ENCODE assay signal across 17 mouse cellular contexts in genomic region chr13:99954902-99955590, GRCm38 (mm10). TPM values are rescaled to one million over a fixed set of nuclear protein-coding genes. Genes with fewer than 3 reads are reported as not detected.
DNase-seq lines count a peak whose midpoint lies in the region; ATAC-seq and TF ChIP-seq lines count a peak whose summit lies in the region.
"Had no signal": no experiment of that assay in that cellular context is flagged by ENCODE, and none has a peak within 500 bp of the region (broad histone marks: within the 10 kb centered on the region; RNA-seq: fewer than 3 reads in every experiment).

No protein-coding gene starts in this region.

- 98% methylated on average over 5 of the region's 5 CpGs for WGBS in forebrain, postnatal 0 days
- 98% methylated on average over 5 of the region's 5 CpGs for WGBS in forebrain, embryonic 14.5 days
- 82% methylated on average over 5 of the region's 5 CpGs for WGBS in kidney, adult 2 months

- CTCF ChIA-PET in Patski (lab: Charles Lee), result interaction anchor here (1.4 to 1.6 kb wide), 2 partner anchors 12 to 96 kb away, joined by 4 to 5 read pairs; no protein-coding TSS in a partner anchor

- 0 out of 2 replicates have a peak, but pooled peaks have one; percentile 7 for TF ChIP-seq CTCF in forebrain, postnatal 0 days (IDR thresholded peaks at IDR 0.05; ENCODE audit: low read depth)
- no peak for TF ChIP-seq CTCF in kidney, adult 2 months (conservative IDR thresholded peaks at IDR 0.05; ENCODE audit: insufficient read depth, insufficient read length, low read depth, low read length)
- TF ChIP-seq CTCF in Patski (IDR thresholded peaks at IDR 0.05), result peak; percentile 49

- peaks cover 24% of the 10 kb centered on the region for H3K36me3 ChIP-seq in forebrain, postnatal 0 days (ENCODE audit: insufficient read depth)
- H3K36me3 ChIP-seq in forebrain, embryonic 14.5 days (ENCODE audit: control insufficient read depth, insufficient read depth, low read length), result peaks cover 28% of the 10 kb centered on the region
- peaks cover 6% of the 10 kb centered on the region for H3K36me3 ChIP-seq in kidney, adult 2 months (ENCODE audit: control insufficient read depth, insufficient read depth, low read length)

- no peak overlapping the region for H3K9ac ChIP-seq in forebrain, postnatal 0 days
- no peak overlapping the region for H3K9ac ChIP-seq in forebrain, embryonic 14.5 days (ENCODE audit: low read length)
- H3K9ac ChIP-seq: embryonic facial prominence, embryonic 12.5 days; neural tube, embryonic 13.5 days had no signal

- no peaks in the 10 kb centered on the region for H3K27me3 ChIP-seq in forebrain, postnatal 0 days (ENCODE audit: insufficient read depth, low read length)
- no peaks in the 10 kb centered on the region for H3K27me3 ChIP-seq in forebrain, embryonic 14.5 days (replicated peaks; ENCODE audit: control insufficient read depth, insufficient read depth, low read length)
- no peaks in the 10 kb centered on the region for H3K27me3 ChIP-seq in kidney, adult 2 months (replicated peaks; ENCODE audit: control insufficient read depth, insufficient read depth, low read length)
- no peaks in the 10 kb centered on the region for H3K27me3 ChIP-seq in Patski
- H3K27me3 ChIP-seq: embryonic facial prominence, embryonic 12.5 days; neural tube, embryonic 13.5 days had no signal

- POLR2A ChIA-PET in Patski (lab: Charles Lee), result no interaction called here

- no peak overlapping the region for H3K4me3 ChIP-seq in forebrain, postnatal 0 days (ENCODE audit: low read depth, low read length)
- H3K4me3 ChIP-seq in forebrain, embryonic 14.5 days (ENCODE audit: low read depth, low read length), result no peak overlapping the region
- no peak overlapping the region for H3K4me3 ChIP-seq in kidney, adult 2 months (ENCODE audit: insufficient read depth, low read depth, low read length)
- H3K4me3 ChIP-seq: embryonic facial prominence, embryonic 12.5 days; midbrain, embryonic 10.5 days; neural tube, embryonic 13.5 days had no signal

- ATAC-seq in forebrain, postnatal 0 days, result no peak
- no peak for ATAC-seq in forebrain, embryonic 14.5 days
- no peak for ATAC-seq in Patski

- DNase-seq in forebrain, postnatal 0 days, result no peak
- DNase-seq in forebrain, embryonic 14.5 days (ENCODE audit: low spot score), result no peak
- peak; percentile 12 for DNase-seq in kidney, adult 2 months
- DNase-seq in kidney, postnatal 25 days, result no peak
- DNase-seq in B cell, adult 2 months, result peak; percentile 7 to 25
- DNase-seq in Patski (ENCODE audit: low read depth, low spot score), result no peak
- DNase-seq in T-cell, adult 2 months (ENCODE audit: low spot score), result no peak
- no peak for DNase-seq in urinary bladder, postnatal 14 days (ENCODE audit: low spot score)
- DNase-seq: adrenal gland, adult 2 months; gastrocnemius, postnatal 14 days; kidney, postnatal 14 days; layer of hippocampus, adult 9-11 months; right cerebral cortex, postnatal 14 days; thymus, postnatal 4 days had no signal

- H3K4me2 ChIP-seq in forebrain, postnatal 0 days (ENCODE audit: low read depth), result no peak overlapping the region
- no peak overlapping the region for H3K4me2 ChIP-seq in forebrain, embryonic 14.5 days (ENCODE audit: low read length)
- H3K4me2 ChIP-seq: embryonic facial prominence, embryonic 12.5 days; neural tube, embryonic 13.5 days had no signal

- H3K4me1 ChIP-seq in forebrain, postnatal 0 days (ENCODE audit: insufficient read depth), result no peaks in the 10 kb centered on the region
- no peaks in the 10 kb centered on the region for H3K4me1 ChIP-seq in forebrain, embryonic 14.5 days (ENCODE audit: control insufficient read depth, insufficient read depth, low read length)
- no peaks in the 10 kb centered on the region for H3K4me1 ChIP-seq in kidney, adult 2 months (ENCODE audit: control insufficient read depth, insufficient read depth, low read length)
- H3K4me1 ChIP-seq: embryonic facial prominence, embryonic 12.5 days; midbrain, embryonic 10.5 days had no signal

- peaks cover 7% of the 10 kb centered on the region for H3K9me3 ChIP-seq in forebrain, postnatal 0 days (ENCODE audit: low read length)
- H3K9me3 ChIP-seq in forebrain, embryonic 14.5 days (replicated peaks; ENCODE audit: control insufficient read depth, low read length), result peaks cover 6% of the 10 kb centered on the region; the same call in 1 of the 2 replicates
- H3K9me3 ChIP-seq: embryonic facial prominence, embryonic 12.5 days had no signal

- TF ChIP-seq POLR2A in kidney, adult 2 months (IDR thresholded peaks at IDR 0.05; ENCODE audit: low read depth, low read length), result no peak

- H3K27ac ChIP-seq in forebrain, postnatal 0 days (ENCODE audit: low read depth, low read length), result no peak overlapping the region
- H3K27ac ChIP-seq in forebrain, embryonic 14.5 days (ENCODE audit: low read depth, low read length), result no peak overlapping the region
- H3K27ac ChIP-seq in kidney, adult 2 months (ENCODE audit: insufficient read depth, low read depth, low read length), result no peak overlapping the region
- H3K27ac ChIP-seq: embryonic facial prominence, embryonic 12.5 days; midbrain, embryonic 10.5 days; neural tube, embryonic 13.5 days had no signal

- in situ Hi-C loops in Patski (cut with MboI; ENCODE audit: low pct_unique_long_range_greater_than_20kb), result loop anchor here (10.0 to 25.0 kb wide), 2 partner anchors 90 to 593 kb away; no protein-coding TSS in a partner anchor

RNA-seq across cellular contexts. Expression of gene Cartpt, which starts 54.2 kb away (rescaled TPM):
- 3.0 and 3.2 TPM in 2 replicates for total RNA-seq in forebrain, postnatal 0 days (2014; rRNA removed)
- polyA plus RNA-seq in forebrain, postnatal 0 days (2015; fragmentation: Nextera tagmentation; extraction: Ambion mirVana), result 4.4 and 8.0 TPM in 2 replicates
- polyA plus RNA-seq in forebrain, embryonic 14.5 days (2014; fragmentation: Nextera tagmentation; extraction: Ambion mirVana), result 3.1 and 3.6 TPM in 2 replicates
- polyA plus RNA-seq in kidney, adult 2 months (2012; rRNA removed), result not detected in 2 replicates
- polyA plus RNA-seq in Patski (2021), result not detected
- total RNA-seq: gastrocnemius, postnatal 14 days had no signal

Comparison
In these comparisons a context has a peak if more than half of its experiments do, and no peak if none do; other contexts are left out.
1. DNase-seq: peak in kidney, adult 2 months (single experiment) and B cell, adult 2 months (2 of 2); none in forebrain, postnatal 0 days (single experiment), forebrain, embryonic 14.5 days (single experiment), kidney, postnatal 25 days (0 of 2), Patski (single experiment), T-cell, adult 2 months (single experiment) and urinary bladder, postnatal 14 days (single experiment).